ENCODE assay signal across 26 mouse cellular contexts in genomic region chr10:3139306-3139705, GRCm38 (mm10).
"Had no signal": no experiment of that assay in that cellular context is flagged by ENCODE, and none has a peak within 500 bp of the region (broad histone marks: within the 10 kb centered on the region; RNA-seq: fewer than 3 reads in every experiment).

No protein-coding gene starts in this region.

- H3K27ac ChIP-seq: heart, adult 2 months; heart, embryonic 13.5 days; heart, embryonic 15.5 days; hindbrain, embryonic 14.5 days; kidney, embryonic 15.5 days; kidney, postnatal 0 days; left cerebral cortex, adult 2 months; limb, embryonic 13.5 days; limb, embryonic 15.5 days; liver, embryonic 12.5 days; liver, embryonic 14.5 days had no signal

- H3K4me2 ChIP-seq: heart, embryonic 11.5 days; heart, embryonic 13.5 days; heart, embryonic 15.5 days; hindbrain, embryonic 14.5 days; kidney, embryonic 15.5 days; limb, embryonic 13.5 days; limb, embryonic 15.5 days; liver, embryonic 12.5 days had no signal

- H3K9me3 ChIP-seq: heart, embryonic 13.5 days; heart, embryonic 15.5 days; kidney, embryonic 15.5 days; limb, embryonic 15.5 days; liver, embryonic 12.5 days had no signal

- H3K4me3 ChIP-seq: heart, adult 2 months; heart, embryonic 13.5 days; heart, embryonic 15.5 days; kidney, embryonic 15.5 days; left cerebral cortex, adult 2 months; limb, embryonic 13.5 days; limb, embryonic 15.5 days; liver, embryonic 12.5 days had no signal

- ATAC-seq: hindbrain, embryonic 16.5 days; intestine, embryonic 16.5 days; liver, embryonic 12.5 days had no signal

- H3K27me3 ChIP-seq: heart, embryonic 13.5 days; heart, embryonic 15.5 days; kidney, embryonic 15.5 days; limb, embryonic 13.5 days; limb, embryonic 15.5 days; liver, embryonic 12.5 days had no signal

- H3K4me1 ChIP-seq: heart, embryonic 13.5 days; heart, embryonic 15.5 days; kidney, embryonic 15.5 days; limb, embryonic 13.5 days; limb, embryonic 15.5 days; liver, embryonic 12.5 days had no signal

- DNase-seq: gastrocnemius, postnatal 14 days; gastrocnemius, postnatal 36 days; heart, adult 11 months; heart, adult 2 months; heart, postnatal 14 days; heart, postnatal 36 days; kidney, adult 11 months; kidney, adult 2 months; kidney, adult 9 months; kidney, postnatal 14 days; kidney, postnatal 36 days; layer of hippocampus, adult 9-11 months; layer of hippocampus, postnatal 36 days had no signal

- H3K36me3 ChIP-seq: heart, embryonic 13.5 days; heart, embryonic 15.5 days; kidney, embryonic 15.5 days; limb, embryonic 13.5 days; limb, embryonic 15.5 days; liver, embryonic 12.5 days had no signal

- H3K9ac ChIP-seq: heart, embryonic 13.5 days; heart, embryonic 15.5 days; hindbrain, embryonic 14.5 days; kidney, embryonic 15.5 days; limb, embryonic 13.5 days; limb, embryonic 15.5 days; liver, embryonic 12.5 days; liver, embryonic 14.5 days had no signal
